Mouse (Mus musculus) heart, postnatal 0 days (tissue): Measurements from ENCODE around the gene Celf2. TPM values are rescaled to one million over a fixed set of nuclear protein-coding genes. Genes with fewer than 3 reads are reported as not detected.
A peak's percentile ranks its signal among the peaks of the same experiment; 100 is the strongest.

Experiments
- ATAC-seq: fragments of 200-750 bp; cut with Nextera tagmentation; 2 replicates; pipeline ENCODE4 v1.8.0; 2017; ENCODE audit warnings: low read depth, moderate number of reproducible peaks, moderate library complexity; ENCODE audit not compliant: insufficient read depth
- DNase-seq: peaks from one replicate; pipeline ENCODE4 v3.0.0-alpha.2; 2016; ENCODE audit warnings: low spot score
- H3K27ac ChIP-seq: fragments of 300-500 bp; sonication (generic); 2 replicates; pipeline ENCODE4 v1.5.1; 2014; ENCODE audit warnings: low read depth, mild to moderate bottlenecking
- H3K27me3 ChIP-seq: fragments of 300-500 bp; sonication (generic); 2 replicates; pipeline ENCODE4 v1.6.1; 2014; ENCODE audit warnings: low read length, mixed read lengths; ENCODE audit not compliant: control insufficient read depth, insufficient read depth
- H3K36me3 ChIP-seq: fragments of 300-500 bp; sonication (generic); replicated peaks from 2 replicates; pipeline ENCODE4 v1.6.1; 2014; ENCODE audit warnings: low read length, mixed read lengths; ENCODE audit not compliant: control insufficient read depth, insufficient read depth
- H3K4me1 ChIP-seq: fragments of 300-500 bp; sonication (generic); 2 replicates; pipeline ENCODE4 v1.6.1; 2014; ENCODE audit warnings: antibody characterized with exemption; ENCODE audit not compliant: control insufficient read depth, insufficient read depth
- H3K4me2 ChIP-seq: fragments of 300-500 bp; sonication (generic); 2 replicates; pipeline ENCODE4 v1.6.1; 2014; ENCODE audit warnings: low read depth, mild to moderate bottlenecking, low read length, moderate library complexity
- H3K4me3 ChIP-seq: fragments of 300-500 bp; sonication (generic); 2 replicates; pipeline ENCODE4 v1.5.1; 2014; ENCODE audit warnings: low read depth, low read length
- H3K9ac ChIP-seq: fragments of 300-500 bp; sonication (generic); replicated peaks from 2 replicates; pipeline ENCODE4 v1.6.1; 2014; ENCODE audit warnings: low read depth, low read length, mixed read lengths
- H3K9me3 ChIP-seq: fragments of 300-500 bp; sonication (generic); replicated peaks from 2 replicates; pipeline ENCODE4 v1.6.1; 2016; ENCODE audit warnings: low read length; ENCODE audit not compliant: control insufficient read depth
- CTCF ChIP-seq: IDR thresholded peaks from 2 replicates; pipeline ENCODE4 v1.5.1; 2016; ENCODE audit warnings: antibody characterized with exemption, control low read depth, low read depth
- EP300 ChIP-seq: IDR thresholded peaks from 2 replicates; pipeline ENCODE4 v1.6.1; 2016; ENCODE audit warnings: antibody characterized with exemption, low read depth
- WGBS: fragments of 180-500 bp; shearing (Covaris S2); extraction: QIAGEN DNeasy Blood & Tissue Kit; methylation state at CpG from one replicate; pipeline ENCODE4 v1.1.7; 2014; 5-methylcytosine and 5-hydroxymethylcytosine counted together
- polyA plus RNA-seq: library from polyadenylated mRNA; unstranded; fragments of >200 nt; fragmentation: Nextera tagmentation; extraction: Ambion mirVana; gene quantifications from 2 replicates; pipeline ENCODE4 v1.2.1, GENCODE M21; 2015
- total RNA-seq: library from RNA; depleted of rRNA; stranded (reverse); fragments of >200 nt; gene quantifications from 2 replicates; pipeline ENCODE4 v1.2.3, GENCODE M21; 2014; ENCODE audit warnings: low replicate concordance

Gene Celf2
- total and polyA plus RNA-seq, 2 experiments from 2014 or later = 47.6 to 64.9 TPM

DNA sequence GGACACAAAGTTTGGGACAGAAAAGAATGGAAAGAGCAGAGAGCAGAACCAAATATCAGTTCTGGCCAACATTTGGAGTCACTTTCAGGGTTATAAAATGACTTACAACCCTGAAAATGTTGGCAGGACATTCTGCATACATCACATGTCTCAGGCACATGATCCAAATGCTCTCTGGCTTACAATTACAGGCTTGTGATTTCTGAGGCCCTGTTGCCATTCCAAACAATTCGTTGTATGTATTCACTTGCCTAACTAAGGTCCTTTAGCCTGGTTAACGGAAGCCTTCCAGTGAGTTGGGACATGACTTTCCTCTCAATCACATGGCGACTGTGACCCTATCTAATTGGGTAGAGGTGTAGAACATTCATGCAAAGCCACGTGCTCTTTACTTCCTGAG, 249.2 kb downstream of the Celf2 start:
- Histone ChIP-seq H3K9me3 (no peaks in the 10 kb centered on the region), H3K36me3 (no peaks in the 10 kb centered on the region), H3K27ac (0 out of 2 replicates have a peak overlapping the region, but pooled peaks have one; percentile 11), H3K9ac (no peak overlapping the region), H3K27me3 (no peaks in the 10 kb centered on the region), H3K4me2 (no peak overlapping the region), H3K4me3 (no peak overlapping the region), H3K4me1 (no peaks in the 10 kb centered on the region)
- TF ChIP-seq CTCF (no peak), EP300 (no peak)
- no peak for DNase-seq
- ATAC-seq = peak; percentile 39; the same call in 1 of the 2 replicates
- WGBS = 50% methylated on average over 4 of the region's 4 CpGs

DNA sequence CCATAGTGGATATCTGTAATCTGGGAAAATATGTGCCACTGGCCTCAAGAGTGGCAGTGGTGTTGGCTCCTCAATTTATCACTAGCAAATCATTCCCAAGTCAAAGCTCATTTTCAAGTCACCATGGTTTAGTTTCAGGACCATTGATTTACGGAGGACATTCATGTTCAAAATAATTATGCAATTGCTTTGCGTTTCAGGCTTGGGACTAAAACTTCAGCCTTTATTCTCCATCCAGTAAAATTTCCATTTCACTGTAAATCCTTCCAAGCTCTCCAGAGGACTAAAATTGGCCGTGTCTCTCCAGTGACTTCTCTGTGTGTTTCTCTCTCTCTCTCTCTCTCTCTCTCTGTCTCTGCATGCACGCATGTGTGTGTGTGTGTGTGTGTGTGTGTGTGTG, 249.7 kb downstream of the Celf2 start:
- Histone ChIP-seq H3K4me2 (no peak overlapping the region), H3K27ac (peak overlapping the region; percentile 15; the same call in 1 of the 2 replicates), H3K9me3 (no peaks in the 10 kb centered on the region), H3K27me3 (no peaks in the 10 kb centered on the region), H3K4me3 (no peak overlapping the region), H3K4me1 (no peaks in the 10 kb centered on the region), H3K9ac (no peak overlapping the region), H3K36me3 (no peaks in the 10 kb centered on the region)
- ATAC-seq = no peak
- no peak for DNase-seq
- WGBS = 82% methylated on average over 4 of the region's 4 CpGs
- TF ChIP-seq EP300 = no peak
- no peak for TF ChIP-seq CTCF

DNA sequence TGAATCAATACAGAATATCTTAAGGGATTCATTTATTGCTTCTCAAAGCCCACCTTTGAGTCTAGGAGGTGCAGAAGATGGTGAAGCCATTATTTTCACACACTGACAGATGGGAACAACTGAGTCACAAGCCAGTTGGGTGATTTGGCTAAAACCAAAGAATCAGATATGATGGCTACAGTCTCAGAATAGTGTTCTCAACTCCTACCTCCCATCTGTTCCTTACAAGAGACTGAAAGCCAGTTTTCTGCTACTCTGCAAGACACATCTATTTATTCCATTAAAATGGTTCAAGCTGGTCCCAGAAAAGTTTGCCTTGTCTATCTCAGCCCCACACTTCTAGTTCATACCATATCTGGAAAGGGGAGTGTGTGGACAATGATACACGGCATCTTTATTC, 253.3 kb downstream of the Celf2 start:
- TF ChIP-seq CTCF (no peak), EP300 (no peak)
- ATAC-seq = no peak
- Histone ChIP-seq H3K36me3 (no peaks in the 10 kb centered on the region), H3K4me2 (no peak overlapping the region), H3K9ac (no peak overlapping the region), H3K4me1 (no peaks in the 10 kb centered on the region), H3K27ac (no peak overlapping the region), H3K9me3 (no peaks in the 10 kb centered on the region), H3K27me3 (no peaks in the 10 kb centered on the region), H3K4me3 (no peak overlapping the region)
- no peak for DNase-seq
- 89% methylated on average over 1 of the region's 1 CpGs for WGBS

DNA sequence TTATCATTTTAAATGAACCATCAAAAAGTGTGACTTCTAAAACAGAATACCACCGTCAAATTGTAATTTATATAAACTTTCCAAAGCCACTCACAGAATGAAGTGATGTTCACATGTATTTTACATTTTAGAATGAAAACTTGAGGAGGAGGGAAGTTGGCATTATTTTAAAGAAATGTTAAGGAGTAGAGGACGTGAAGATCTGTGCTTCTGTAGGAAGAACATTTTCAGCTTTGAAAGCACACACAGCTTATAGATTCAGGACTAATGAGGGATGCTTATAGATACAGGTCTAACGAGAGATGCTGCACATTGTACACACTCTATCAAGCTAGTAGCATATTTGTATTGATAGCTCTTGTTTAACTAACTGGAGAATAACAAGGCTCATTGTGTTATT, 254.0 kb downstream of the Celf2 start:
- DNase-seq (no peak), ATAC-seq (no peak)
- H3K9me3 ChIP-seq = no peaks in the 10 kb centered on the region
- no peaks in the 10 kb centered on the region for H3K36me3 ChIP-seq
- no peak overlapping the region for H3K9ac ChIP-seq
- H3K27me3 ChIP-seq = no peaks in the 10 kb centered on the region
- WGBS = 78% methylated on average over 3 of the region's 3 CpGs
- no peak for TF ChIP-seq CTCF
- TF ChIP-seq EP300 = no peak
- H3K4me1 ChIP-seq = no peaks in the 10 kb centered on the region
- no peak overlapping the region for H3K4me2 ChIP-seq
- no peak overlapping the region for H3K27ac ChIP-seq
- no peak overlapping the region for H3K4me3 ChIP-seq

DNA sequence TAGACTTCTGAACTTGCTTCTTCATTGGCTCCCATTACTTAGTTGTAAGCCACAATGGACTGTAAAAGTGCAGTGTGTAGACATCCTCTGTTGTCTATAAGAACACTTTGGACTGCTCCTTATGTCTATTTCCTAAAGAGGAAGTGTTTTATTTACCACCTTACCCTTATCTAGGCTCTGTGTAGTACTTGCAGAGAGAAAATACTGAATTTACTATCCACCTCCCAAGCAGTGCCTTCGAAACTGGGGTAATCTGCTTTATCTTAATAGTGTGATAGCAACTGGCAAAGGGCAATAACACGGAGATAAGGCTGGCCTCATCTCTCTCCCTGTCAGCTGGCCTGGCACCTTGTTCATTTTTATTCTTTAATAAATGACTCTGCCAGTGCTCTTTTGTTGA, 259.0 kb downstream of the Celf2 start:
- Histone ChIP-seq H3K36me3 (no peaks in the 10 kb centered on the region), H3K27me3 (no peaks in the 10 kb centered on the region), H3K9me3 (no peaks in the 10 kb centered on the region), H3K9ac (no peak overlapping the region), H3K27ac (no peak overlapping the region), H3K4me1 (peaks cover 15% of the 10 kb centered on the region; the same call in 1 of the 2 replicates), H3K4me3 (no peak overlapping the region), H3K4me2 (no peak overlapping the region)
- TF ChIP-seq EP300 (no peak), CTCF (no peak)
- ATAC-seq (no peak), DNase-seq (no peak)
- 42% methylated on average over 2 of the region's 2 CpGs for WGBS

DNA sequence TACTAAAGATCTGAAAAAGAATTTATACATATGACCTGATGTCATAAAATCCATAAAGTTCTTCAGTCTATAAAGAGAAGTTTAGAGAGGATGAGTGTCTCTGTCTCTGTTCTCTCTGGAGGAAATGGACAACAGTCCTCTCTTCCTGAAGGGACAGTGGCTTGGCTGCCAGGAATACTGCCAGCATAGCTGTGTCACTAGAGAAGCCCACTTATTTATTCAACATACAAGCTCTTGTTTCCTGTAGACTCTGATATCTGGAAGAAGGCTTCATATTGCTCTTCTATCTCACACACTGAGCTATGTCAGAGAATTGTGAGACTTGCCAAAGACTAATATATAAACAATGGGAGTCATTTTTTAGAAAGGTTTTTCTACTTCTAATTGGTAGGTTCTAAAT, 260.4 kb downstream of the Celf2 start:
- no peaks in the 10 kb centered on the region for H3K9me3 ChIP-seq
- H3K4me2 ChIP-seq = no peak overlapping the region
- ATAC-seq (no peak), DNase-seq (no peak)
- no peak overlapping the region for H3K4me3 ChIP-seq
- no peak overlapping the region for H3K9ac ChIP-seq
- H3K36me3 ChIP-seq = no peaks in the 10 kb centered on the region
- no peaks in the 10 kb centered on the region for H3K27me3 ChIP-seq
- no peak overlapping the region for H3K27ac ChIP-seq
- peaks cover 15% of the 10 kb centered on the region; the same call in 1 of the 2 replicates for H3K4me1 ChIP-seq
- no peak for TF ChIP-seq CTCF
- no peak for TF ChIP-seq EP300
